Mouse (Mus musculus): Measurements from ENCODE around the gene Dtx4. TPM values are rescaled to one million over a fixed set of nuclear protein-coding genes. Genes with fewer than 3 reads are reported as not detected.

The Dtx4 gene
- polyA plus RNA-seq (2021; fragmentation: Nextera tagmentation), result 5.0 and 9.3 TPM in 2 replicates
- long read RNA-seq, experiment 1, full-length matches to known transcripts, result 4 of 30 reads
- long read RNA-seq, experiment 1, partial matches to known transcripts, result 16 of 30 reads
- long read RNA-seq, experiment 1, other reads (novel, unspliced or antisense), result 10 of 30 reads
- long read RNA-seq, experiment 2, partial matches to known transcripts, result 1 of 7 reads
- long read RNA-seq, experiment 2, other reads (novel, unspliced or antisense), result 6 of 7 reads

DNA sequence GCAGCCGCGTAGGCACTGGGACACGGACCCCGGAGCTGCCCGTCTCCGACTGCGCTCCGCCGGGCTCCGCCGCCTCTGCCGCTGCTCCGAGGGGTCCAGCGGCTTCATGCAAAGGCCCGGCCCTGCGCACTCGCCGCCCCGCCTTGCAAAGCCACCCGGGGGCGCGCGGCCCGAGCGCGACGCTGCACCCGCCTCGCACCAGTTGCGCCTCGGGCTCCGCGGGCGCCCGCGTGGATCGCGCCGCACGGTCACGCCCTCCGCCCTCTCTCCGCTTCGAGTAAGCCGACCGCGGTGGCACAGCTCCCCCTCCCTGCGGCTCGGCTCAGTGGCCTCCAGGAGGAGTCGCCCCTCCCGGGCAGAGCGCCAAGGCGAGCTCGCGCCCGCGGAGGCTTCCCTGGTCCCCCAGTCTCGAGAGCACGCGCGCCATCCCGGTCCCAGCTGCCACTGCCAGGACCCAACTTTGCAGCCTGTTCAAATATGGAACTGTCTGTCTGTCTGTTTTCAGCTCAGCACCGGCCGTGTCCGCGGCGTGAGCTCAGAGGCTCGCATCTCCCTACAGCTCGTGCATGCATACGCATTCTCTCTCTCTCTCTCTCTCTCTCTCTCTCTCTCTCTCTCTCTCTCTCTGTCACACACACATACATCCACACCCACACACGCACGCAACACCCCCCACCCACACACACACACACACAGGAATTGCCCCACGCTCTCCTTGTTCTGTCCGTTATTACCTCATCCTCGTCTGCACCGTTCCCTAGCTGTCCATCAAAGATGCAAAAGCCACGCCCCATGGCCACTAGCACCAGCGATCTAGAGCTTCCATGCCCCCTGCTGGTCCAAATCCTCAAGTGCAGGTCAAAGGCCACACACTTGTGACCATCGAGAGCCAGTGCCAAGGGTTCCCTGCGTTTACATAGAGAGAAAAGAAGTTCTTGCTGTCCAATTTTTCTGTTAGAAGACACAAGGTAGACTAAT is at the start of gene Dtx4:
Gene Dtx4, minus strand, starts transcription at position 85 of the 978 bp plus-strand sequence.

GRCm38 (mm10) chr19:12545440-12545839 is 44.2 kb upstream of the Dtx4 start, which contains the start of gene Fam111a:
Fam111a (plus strand) TSS chr19:12545740.

DNA sequence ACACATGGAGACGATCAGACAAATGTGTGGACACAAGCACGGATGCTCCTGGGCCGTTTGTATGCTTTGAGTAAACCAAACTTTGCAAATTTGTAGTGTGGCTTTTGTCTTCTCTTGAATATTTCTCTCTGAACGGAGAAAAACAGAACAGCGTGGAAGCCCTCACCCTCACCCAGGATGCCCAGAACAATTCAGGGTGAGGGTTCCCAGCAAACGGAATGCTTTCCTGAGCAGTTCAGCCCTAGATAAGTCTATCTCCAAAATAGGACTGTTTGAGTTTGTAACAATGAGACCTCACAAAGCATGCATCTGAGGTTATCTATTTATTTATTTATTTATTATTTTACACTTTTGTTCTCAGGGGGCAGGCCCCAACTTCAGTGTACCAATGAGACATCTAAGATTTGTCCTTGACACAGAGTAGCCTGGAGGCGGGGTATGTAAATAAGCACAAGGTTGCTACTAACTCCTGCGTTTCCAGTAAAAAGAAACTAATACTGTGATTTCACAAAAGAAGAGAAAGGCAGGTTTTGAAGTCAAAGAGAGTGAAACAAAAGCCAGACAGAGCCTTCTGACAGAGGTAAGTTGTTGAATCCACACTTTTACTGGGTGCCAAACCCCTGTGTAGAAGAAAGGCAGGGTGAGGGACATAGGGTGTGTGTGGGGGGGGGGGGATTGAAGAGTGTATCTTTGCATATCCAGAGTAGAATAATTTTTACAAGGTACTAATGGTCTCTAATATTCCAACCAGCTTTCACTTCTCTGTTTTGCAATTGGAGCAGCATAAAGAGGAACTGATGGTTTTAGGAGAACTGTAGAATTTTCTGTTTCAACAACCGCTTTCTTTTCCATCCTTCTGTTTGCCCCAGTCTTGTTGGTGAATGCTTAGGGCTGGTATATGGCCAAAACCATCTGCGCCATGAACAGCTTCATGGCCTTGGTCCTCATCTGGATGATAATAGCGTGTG is 40.7 kb downstream of the Dtx4 start, which contains the start of gene Mpeg1:
Gene Mpeg1, plus strand, starts transcription at position 498 of the 968 bp plus-strand sequence.

GRCm38 (mm10) chr19:12427605-12428004 is 73.6 kb downstream of the Dtx4 start, which contains the start of gene Pfpl:
Pfpl (plus strand) TSS chr19:12427905.

GRCm38 (mm10) chr19:12417361-12417760 is 83.9 kb downstream of the Dtx4 start, which contains the start of gene Olfr1441:
Olfr1441 (plus strand) TSS chr19:12417433.

Other genes with a start within 250 kb of the Dtx4 start
- not detected in 2 replicates for gene Olfr235, start 240.4 kb downstream of the Dtx4 start, polyA plus RNA-seq (2021; fragmentation: Nextera tagmentation)
- gene Olfr1434, start 221.6 kb downstream of the Dtx4 start, polyA plus RNA-seq (2021; fragmentation: Nextera tagmentation), result not detected in 2 replicates
- gene Olfr1436, start 202.3 kb downstream of the Dtx4 start, polyA plus RNA-seq (2021; fragmentation: Nextera tagmentation), result not detected in 2 replicates
- gene Olfr1437, start 176.4 kb downstream of the Dtx4 start, polyA plus RNA-seq (2021; fragmentation: Nextera tagmentation), result not detected in 2 replicates
- gene Olfr1438-ps1, start 165.5 kb downstream of the Dtx4 start, polyA plus RNA-seq (2021; fragmentation: Nextera tagmentation), result not detected in 2 replicates
- not detected in 2 replicates for gene Olfr1440, start 114.2 kb downstream of the Dtx4 start, polyA plus RNA-seq (2021; fragmentation: Nextera tagmentation)
- gene Olfr1441, start 84.0 kb downstream of the Dtx4 start, polyA plus RNA-seq (2021; fragmentation: Nextera tagmentation), result not detected in 2 replicates
- not detected in 2 replicates for gene Pfpl, start 73.5 kb downstream of the Dtx4 start, polyA plus RNA-seq (2021; fragmentation: Nextera tagmentation)
- 2.7 and 3.2 TPM in 2 replicates for gene Mpeg1, start 40.7 kb downstream of the Dtx4 start, polyA plus RNA-seq (2021; fragmentation: Nextera tagmentation)
- gene Fam111a, start 44.3 kb upstream of the Dtx4 start, polyA plus RNA-seq (2021; fragmentation: Nextera tagmentation), result 0.82 and 1.0 TPM in 2 replicates
- 0.16 TPM in 1 of 2 replicates, not detected in the other for gene Gm4952, start 98.5 kb upstream of the Dtx4 start, polyA plus RNA-seq (2021; fragmentation: Nextera tagmentation)
- gene Glyat, start 131.9 kb upstream of the Dtx4 start, polyA plus RNA-seq (2021; fragmentation: Nextera tagmentation), result not detected in 2 replicates
- not detected in 2 replicates for gene Olfr1442, start 169.0 kb upstream of the Dtx4 start, polyA plus RNA-seq (2021; fragmentation: Nextera tagmentation)
- gene Olfr1443, start 176.7 kb upstream of the Dtx4 start, polyA plus RNA-seq (2021; fragmentation: Nextera tagmentation), result not detected in 2 replicates
- not detected in 2 replicates for gene Keg1, start 194.3 kb upstream of the Dtx4 start, polyA plus RNA-seq (2021; fragmentation: Nextera tagmentation)

Measured in left cerebral cortex, adult 6 months (tissue).